Mouse (Mus musculus) stomach, postnatal 0 days (tissue): ENCODE data around the gene Cdx2. TPM values are rescaled to one million over a fixed set of nuclear protein-coding genes. Genes with fewer than 3 reads are reported as not detected.

Source experiments
- ATAC-seq: fragments of 200-750 bp; cut with Nextera tagmentation; 2 replicates; pipeline ENCODE4 v1.8.0; 2017; ENCODE audit not compliant: low FRiP score, low TSS enrichment
- DNase-seq: peaks from one replicate; pipeline ENCODE4 v3.0.0-alpha.2; 2016; ENCODE audit warnings: low spot score
- H3K27ac ChIP-seq: fragments of 300-500 bp; sonication (generic); replicated peaks from 2 replicates; pipeline ENCODE4 v1.5.1; 2014; ENCODE audit warnings: mild to moderate bottlenecking, control low read depth
- H3K27me3 ChIP-seq: fragments of 300-500 bp; sonication (generic); 2 replicates; pipeline ENCODE4 v1.6.1; 2014; ENCODE audit warnings: low read length; ENCODE audit not compliant: control insufficient read depth, insufficient read depth
- H3K36me3 ChIP-seq: fragments of 300-500 bp; sonication (generic); 2 replicates; pipeline ENCODE4 v1.6.1; 2014; ENCODE audit warnings: low read length, mixed read lengths; ENCODE audit not compliant: control insufficient read depth, insufficient read depth
- H3K4me1 ChIP-seq: fragments of 300-500 bp; sonication (generic); replicated peaks from 2 replicates; pipeline ENCODE4 v1.6.1; 2014; ENCODE audit warnings: antibody characterized with exemption; ENCODE audit not compliant: control insufficient read depth, insufficient read depth
- H3K4me2 ChIP-seq: fragments of 300-500 bp; sonication (generic); replicated peaks from 2 replicates; pipeline ENCODE4 v1.6.1; 2014; ENCODE audit warnings: low read depth, mild to moderate bottlenecking, control low read depth, moderate library complexity
- H3K4me3 ChIP-seq: fragments of 300-500 bp; sonication (generic); 2 replicates; pipeline ENCODE4 v1.5.1; 2014; ENCODE audit warnings: low read depth, low read length, control low read depth
- H3K9ac ChIP-seq: fragments of 300-500 bp; sonication (generic); 2 replicates; pipeline ENCODE4 v1.6.1; 2014; ENCODE audit warnings: mild to moderate bottlenecking, low read length, control low read depth, mixed read lengths
- H3K9me3 ChIP-seq: fragments of 300-500 bp; sonication (generic); 2 replicates; pipeline ENCODE4 v1.6.1; 2016; ENCODE audit warnings: low read length; ENCODE audit not compliant: control insufficient read depth
- CTCF ChIP-seq: IDR thresholded peaks from 2 replicates; pipeline ENCODE4 v1.5.1; 2016; ENCODE audit warnings: antibody characterized with exemption, low read depth, mild to moderate bottlenecking, moderate library complexity
- EP300 ChIP-seq: optimal IDR thresholded peaks from 2 replicates; pipeline ENCODE3; 2016; ENCODE audit warnings: antibody characterized with exemption
- WGBS: fragments of 180-500 bp; shearing (Covaris S2); extraction: QIAGEN DNeasy Blood & Tissue Kit; methylation state at CpG from one replicate; pipeline ENCODE4 v1.1.7; 2014; 5-methylcytosine and 5-hydroxymethylcytosine counted together
- polyA plus RNA-seq: library from polyadenylated mRNA; unstranded; fragments of >200 nt; fragmentation: Nextera tagmentation; extraction: Ambion mirVana; gene quantifications from 2 replicates; pipeline ENCODE4 v1.2.1, GENCODE M21; 2015

Gene Cdx2
- polyA plus RNA-seq, 1 experiment from 2014 or later = 0.06 TPM

DNA sequence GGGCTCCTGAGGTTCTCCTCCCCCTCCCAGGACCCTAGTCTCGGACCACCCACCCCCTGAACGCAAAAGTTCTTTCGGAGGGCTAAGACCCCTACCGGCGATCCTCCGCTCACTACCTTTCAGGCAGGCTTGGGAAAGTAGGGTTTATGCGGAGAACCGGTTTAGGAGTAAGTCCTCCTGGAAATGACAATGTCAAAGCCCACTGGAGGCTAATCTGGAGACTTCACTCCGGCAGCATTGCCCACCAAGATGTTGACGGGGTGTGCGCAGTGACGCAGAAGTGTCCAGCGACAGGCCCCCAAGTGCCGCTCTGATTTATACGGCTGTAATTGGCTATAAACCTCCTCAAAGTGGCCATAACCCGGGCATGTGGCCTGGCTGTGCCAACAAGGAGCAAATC, 1.9 kb downstream of the Cdx2 start:
- DNase-seq = no peak
- H3K9me3 ChIP-seq = no peaks in the 10 kb centered on the region
- no peak overlapping the region for H3K4me2 ChIP-seq
- no peak for ATAC-seq
- 2% methylated on average over 16 of the region's 16 CpGs for WGBS
- TF ChIP-seq CTCF (no peak), EP300 (no peak)
- H3K27ac ChIP-seq = no peak overlapping the region
- no peak overlapping the region for H3K9ac ChIP-seq
- H3K36me3 ChIP-seq = no peaks in the 10 kb centered on the region
- no peaks in the 10 kb centered on the region for H3K4me1 ChIP-seq
- H3K4me3 ChIP-seq = no peak overlapping the region
- peaks cover 58% of the 10 kb centered on the region for H3K27me3 ChIP-seq

DNA sequence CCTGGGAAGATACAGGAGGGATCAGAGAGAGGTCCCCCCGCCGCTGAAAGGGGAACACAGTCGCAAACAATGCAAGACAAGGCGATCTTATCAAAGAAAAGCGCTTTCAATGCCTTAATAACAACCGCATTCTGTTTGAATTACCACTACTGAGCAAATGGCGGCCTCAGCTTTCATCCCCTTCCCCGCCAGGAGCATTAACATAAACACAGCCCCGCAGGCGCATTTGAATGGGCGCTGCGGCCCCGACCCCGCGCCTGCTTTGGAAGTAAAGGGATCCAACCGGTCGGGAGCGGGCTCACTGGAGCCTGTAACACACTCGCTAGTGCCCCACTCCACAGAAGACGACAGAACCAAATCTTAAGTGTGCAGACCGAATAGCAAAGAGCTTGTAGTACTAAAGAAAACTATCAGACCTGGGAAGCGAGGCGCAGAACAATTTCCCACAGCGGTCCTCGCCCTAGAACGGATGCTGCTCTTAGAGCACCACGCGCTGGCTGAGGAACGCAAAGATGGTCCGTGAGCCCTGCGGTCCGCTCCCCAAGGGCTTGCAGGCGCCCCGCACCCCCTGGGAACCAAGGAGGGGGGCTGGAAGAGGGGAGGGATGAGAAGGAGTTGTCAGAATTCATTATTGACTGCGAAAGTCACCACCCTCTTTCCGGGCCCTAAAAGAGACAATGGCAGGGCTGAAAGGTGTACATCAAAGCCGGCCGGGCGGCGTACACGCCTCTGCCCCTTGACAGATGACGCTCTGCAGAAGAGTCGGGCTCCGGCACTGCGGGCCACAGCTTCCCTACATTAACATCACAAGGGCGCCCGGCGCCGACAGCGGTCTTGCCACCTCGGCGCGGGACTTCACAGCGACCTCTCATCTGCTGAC, 2.6 kb downstream of the Cdx2 start:
- under 1% methylated on average over 54 of the region's 54 CpGs for WGBS
- H3K4me2 ChIP-seq = no peak overlapping the region
- TF ChIP-seq EP300 = no peak
- no peak overlapping the region for H3K4me3 ChIP-seq
- no peaks in the 10 kb centered on the region for H3K36me3 ChIP-seq
- H3K9ac ChIP-seq = no peak overlapping the region
- H3K4me1 ChIP-seq = no peaks in the 10 kb centered on the region
- DNase-seq (no peak), ATAC-seq (no peak)
- H3K27ac ChIP-seq = no peak overlapping the region
- H3K27me3 ChIP-seq = peaks cover 54% of the 10 kb centered on the region
- H3K9me3 ChIP-seq = no peaks in the 10 kb centered on the region

DNA sequence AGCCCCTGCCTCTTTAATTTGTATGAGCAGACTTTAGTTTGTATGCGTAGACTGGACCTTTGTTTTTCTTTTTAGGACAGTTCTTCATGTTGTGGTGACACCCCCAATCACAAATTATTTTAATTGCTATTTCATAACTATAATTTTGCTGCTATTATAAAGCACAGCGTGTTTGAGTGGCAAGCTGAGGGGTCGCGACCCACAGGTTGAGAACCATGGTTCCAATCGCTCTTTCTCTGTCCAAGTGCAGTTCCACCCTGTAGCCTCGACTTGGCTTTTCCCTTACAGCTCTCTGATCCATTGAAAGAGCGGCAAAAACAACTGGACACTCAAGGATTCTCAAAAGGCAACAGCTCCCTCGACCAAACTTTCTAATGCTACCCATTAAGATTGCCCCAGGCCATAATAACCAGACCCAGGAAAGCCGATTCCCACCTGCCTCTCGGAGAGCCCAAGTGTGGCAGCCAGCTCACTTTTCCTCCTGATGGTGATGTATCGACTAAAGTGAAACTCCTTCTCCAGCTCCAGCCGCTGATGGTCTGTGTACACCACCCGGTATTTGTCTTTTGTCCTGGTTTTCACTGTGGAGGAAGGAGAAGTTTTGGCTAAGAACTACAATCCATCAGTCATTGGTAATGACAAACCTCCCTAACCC, 4.2 kb downstream of the Cdx2 start:
- no peaks in the 10 kb centered on the region for H3K36me3 ChIP-seq
- TF ChIP-seq EP300 (no peak), CTCF (no peak)
- DNase-seq (no peak), ATAC-seq (no peak)
- no peak overlapping the region for H3K27ac ChIP-seq
- WGBS = 13% methylated on average over 13 of the region's 13 CpGs
- H3K4me3 ChIP-seq = no peak overlapping the region
- H3K4me2 ChIP-seq = no peak overlapping the region
- peaks cover 48% of the 10 kb centered on the region for H3K27me3 ChIP-seq
- no peaks in the 10 kb centered on the region for H3K4me1 ChIP-seq
- no peaks in the 10 kb centered on the region for H3K9me3 ChIP-seq
- H3K9ac ChIP-seq = no peak overlapping the region

DNA sequence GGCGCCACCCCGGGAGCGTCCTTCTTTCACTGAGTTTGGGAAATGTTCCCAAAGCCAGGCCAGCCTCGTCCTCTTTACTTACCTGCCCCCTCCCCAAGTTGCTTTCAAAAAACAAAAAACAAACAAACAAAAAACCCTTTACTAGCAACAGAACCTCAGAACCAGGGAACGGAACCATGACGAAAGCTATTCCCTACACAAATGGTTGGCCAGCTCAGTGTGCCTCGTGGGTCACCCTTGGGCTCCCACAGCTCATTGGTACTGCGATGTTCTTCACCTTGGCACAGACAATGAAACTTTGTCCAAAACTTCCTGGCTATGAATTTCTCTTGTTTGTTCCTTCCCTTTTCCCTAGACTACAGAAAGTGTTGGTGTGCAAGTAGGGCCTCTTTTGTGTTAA, 4.9 kb downstream of the Cdx2 start:
- ATAC-seq (no peak), DNase-seq (no peak)
- Histone ChIP-seq H3K27me3 (peaks cover 44% of the 10 kb centered on the region), H3K4me3 (no peak overlapping the region), H3K9me3 (no peaks in the 10 kb centered on the region), H3K4me2 (no peak overlapping the region), H3K36me3 (no peaks in the 10 kb centered on the region), H3K4me1 (no peaks in the 10 kb centered on the region), H3K27ac (no peak overlapping the region), H3K9ac (no peak overlapping the region)
- 25% methylated on average over 8 of the region's 8 CpGs for WGBS
- TF ChIP-seq EP300 (no peak), CTCF (no peak)

DNA sequence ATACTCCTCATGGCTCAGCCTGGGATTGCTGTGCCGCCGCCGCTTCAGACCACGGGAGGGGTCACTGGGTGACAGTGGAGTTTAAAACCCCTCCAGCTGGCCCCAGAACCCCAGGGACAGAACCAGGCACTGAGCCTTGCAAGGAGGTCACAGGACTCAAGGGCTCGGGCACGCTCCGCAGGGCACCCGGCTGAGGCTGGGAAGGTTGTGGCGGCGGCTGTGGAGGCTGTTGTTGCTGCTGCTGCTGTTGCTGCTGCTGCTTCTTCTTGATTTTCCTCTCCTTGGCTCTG, 5.3 kb downstream of the Cdx2 start:
- Histone ChIP-seq H3K36me3 (no peaks in the 10 kb centered on the region), H3K4me2 (no peak overlapping the region), H3K4me1 (no peaks in the 10 kb centered on the region), H3K27ac (no peak overlapping the region), H3K4me3 (no peak overlapping the region), H3K27me3 (peaks cover 40% of the 10 kb centered on the region), H3K9ac (no peak overlapping the region), H3K9me3 (no peaks in the 10 kb centered on the region)
- WGBS = 18% methylated on average over 10 of the region's 10 CpGs
- no peak for ATAC-seq
- TF ChIP-seq CTCF (no peak), EP300 (no peak)
- no peak for DNase-seq
